Mouse (Mus musculus) left cerebral cortex, adult 2 months (tissue): ENCODE data around the gene Pigk. TPM values are rescaled to one million over a fixed set of nuclear protein-coding genes. Genes with fewer than 3 reads are reported as not detected.
A peak's percentile ranks its signal among the peaks of the same experiment; 100 is the strongest.

Source experiments
- DNase-seq, 2 experiments: peaks; one replicate each; pipeline ENCODE4 v3.0.0; 2021 to 2022; ENCODE audit warnings: low spot score in 2 of 2, mixed read lengths in 1 of 2; ENCODE audit errors: extremely low spot score in 1 of 2
- H3K27ac ChIP-seq: fragments of 200-600 bp; 2 replicates; pipeline ENCODE4 v1.8.1; 2022
- H3K4me3 ChIP-seq: fragments of 200-600 bp; 2 replicates; pipeline ENCODE4 v1.8.1; 2022
- CTCF ChIP-seq: fragments of 200-600 bp; IDR thresholded peaks from 2 replicates; pipeline ENCODE4 v1.8.1; 2022; ENCODE audit warnings: antibody characterized with exemption, mild to moderate bottlenecking, moderate library complexity
- intact Hi-C: fragments of 180-260 bp; cut with DNase I; formaldehyde crosslinking; loops from one replicate; pipeline ENCODE4 v1.15.1; 2025
- total RNA-seq, 2 experiments: library from RNA; stranded (reverse); gene quantifications; 2 replicates each; pipeline ENCODE4 v1.2.3; 2021

Pigk gene
- total RNA-seq, 2 experiments from 2014 or later = 49.8 to 51.9 TPM

DNA sequence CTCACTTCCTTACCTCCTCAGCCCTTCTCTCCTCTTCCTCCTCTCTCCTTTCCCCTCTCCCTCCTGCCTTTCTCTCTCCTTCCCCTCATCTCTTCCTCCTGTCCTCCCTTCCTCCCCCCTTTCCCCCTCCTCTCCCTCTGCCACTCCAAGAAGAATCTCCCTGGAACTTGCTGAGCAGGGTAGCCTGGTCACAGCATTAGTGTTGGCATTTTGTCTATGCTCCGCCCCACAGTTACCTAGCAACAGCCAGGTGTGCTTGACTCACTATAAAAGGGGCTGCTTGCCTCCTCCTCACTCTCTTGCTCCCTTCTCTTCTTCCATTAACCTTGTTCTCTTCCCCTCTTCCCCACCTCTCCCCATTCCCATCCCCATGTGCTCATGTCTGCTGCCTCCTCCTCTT lies 148.1 kb downstream of the Pigk start:
- Histone ChIP-seq H3K4me3 (no peak overlapping the region), H3K27ac (no peak overlapping the region)
- TF ChIP-seq CTCF = no peak
- no peak for DNase-seq
- intact Hi-C loops = loop anchor here (10.0 kb wide), 1 partner anchor 213 kb away; no protein-coding TSS in a partner anchor

GRCm38 (mm10) chr3:152866035-152866965 lies 152.4 kb downstream of the Pigk start:
- H3K27ac ChIP-seq = no peak overlapping the region
- no peak overlapping the region for H3K4me3 ChIP-seq
- intact Hi-C loops = loop anchor here (5.0 to 10.0 kb wide), 2 partner anchors 106 to 209 kb away; no protein-coding TSS in a partner anchor
- no peak for DNase-seq
- TF ChIP-seq CTCF = no peak

DNA sequence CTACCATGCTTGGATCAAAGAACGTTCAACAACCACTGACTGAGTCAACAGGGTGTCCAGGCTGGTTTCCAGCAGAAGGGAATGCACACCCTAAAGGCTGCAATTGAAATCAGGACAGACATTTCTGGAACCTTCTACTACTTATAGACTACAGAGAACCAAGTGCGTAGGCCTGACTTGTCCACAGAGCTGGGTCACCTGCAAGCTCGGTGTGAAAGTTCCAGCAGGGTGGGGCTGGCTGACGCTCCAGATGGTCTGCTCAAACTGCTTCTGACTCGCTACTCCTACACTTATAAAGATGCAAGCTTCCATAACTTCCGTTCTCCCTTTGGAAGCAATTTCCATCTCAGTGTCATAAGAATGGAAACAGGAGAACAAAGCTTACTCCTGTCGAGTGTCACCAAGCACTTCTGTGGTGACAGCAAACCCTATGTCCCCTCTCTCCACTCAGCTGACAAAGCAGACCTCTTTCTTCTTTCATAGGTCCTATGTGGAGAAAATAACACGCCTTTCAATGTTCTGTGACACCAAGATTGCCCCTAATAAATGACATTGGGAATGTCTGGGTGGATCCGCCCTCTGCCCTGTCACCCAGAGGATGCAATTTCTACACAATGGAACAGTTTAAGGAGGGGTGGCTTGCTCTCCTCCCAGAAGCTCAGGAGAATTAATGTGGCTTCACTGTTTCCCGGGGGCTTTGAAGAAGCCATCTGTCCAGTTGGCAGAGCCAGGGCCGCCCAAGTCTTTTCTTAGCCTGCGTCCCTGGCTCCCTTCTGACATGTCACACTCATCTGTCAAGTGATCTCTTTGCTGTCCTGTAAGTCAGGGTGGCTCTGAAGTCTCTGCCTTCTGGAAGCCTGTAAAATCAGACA lies 154.0 kb downstream of the Pigk start:
- Histone ChIP-seq H3K4me3 (no peak overlapping the region), H3K27ac (no peak overlapping the region; the same call in 1 of the 2 replicates)
- intact Hi-C loops = loop anchor here (5.0 to 10.0 kb wide), 2 partner anchors 104 to 207 kb away; no protein-coding TSS in a partner anchor
- peak in 1 of 2 experiments; percentile 37 for DNase-seq
- TF ChIP-seq CTCF = no peak

DNA sequence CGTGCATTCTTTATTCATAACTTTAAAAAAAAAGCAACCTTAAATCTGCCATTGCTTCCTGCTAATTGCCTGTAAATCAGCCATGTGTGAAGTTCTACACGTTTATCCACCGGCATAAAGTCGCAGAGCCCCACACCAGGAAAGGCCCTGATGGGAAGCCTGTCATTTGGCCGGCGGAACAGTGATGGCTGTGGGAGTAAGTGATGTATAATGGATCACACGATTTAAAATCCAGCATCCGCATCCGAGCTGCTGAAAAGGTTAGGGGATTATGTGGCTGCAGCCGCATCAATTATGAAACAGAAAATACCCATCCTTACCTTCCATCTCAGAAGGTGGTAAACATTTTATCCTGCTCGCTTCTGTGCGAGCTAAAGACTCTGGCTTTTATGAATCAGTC lies 158.2 kb downstream of the Pigk start:
- H3K4me3 ChIP-seq = no peak overlapping the region
- TF ChIP-seq CTCF = no peak
- no peak for DNase-seq
- H3K27ac ChIP-seq = no peak overlapping the region
- intact Hi-C loops = no loop called here

DNA sequence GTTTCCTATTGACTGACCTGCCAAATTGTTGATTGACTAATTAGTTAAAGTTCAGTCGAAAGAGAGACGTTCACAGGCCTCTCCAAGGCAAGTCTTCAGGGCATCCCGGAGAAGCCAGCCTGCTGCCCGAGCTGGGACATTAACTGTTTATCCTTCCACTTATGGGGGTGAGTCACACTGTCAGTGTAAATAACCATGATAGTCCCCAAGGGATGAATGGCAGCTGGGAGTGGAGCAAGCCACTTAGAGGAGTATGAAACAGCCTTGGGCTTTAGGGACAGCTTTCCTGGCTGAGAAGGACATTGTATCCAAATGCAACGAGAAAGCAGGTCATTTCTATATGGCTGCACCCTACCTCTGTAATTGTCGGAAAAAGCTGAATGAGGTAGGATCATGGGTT lies 158.7 kb downstream of the Pigk start:
- intact Hi-C loops = no loop called here
- DNase-seq = no peak
- Histone ChIP-seq H3K27ac (no peak overlapping the region), H3K4me3 (no peak overlapping the region)
- TF ChIP-seq CTCF = no peak

DNA sequence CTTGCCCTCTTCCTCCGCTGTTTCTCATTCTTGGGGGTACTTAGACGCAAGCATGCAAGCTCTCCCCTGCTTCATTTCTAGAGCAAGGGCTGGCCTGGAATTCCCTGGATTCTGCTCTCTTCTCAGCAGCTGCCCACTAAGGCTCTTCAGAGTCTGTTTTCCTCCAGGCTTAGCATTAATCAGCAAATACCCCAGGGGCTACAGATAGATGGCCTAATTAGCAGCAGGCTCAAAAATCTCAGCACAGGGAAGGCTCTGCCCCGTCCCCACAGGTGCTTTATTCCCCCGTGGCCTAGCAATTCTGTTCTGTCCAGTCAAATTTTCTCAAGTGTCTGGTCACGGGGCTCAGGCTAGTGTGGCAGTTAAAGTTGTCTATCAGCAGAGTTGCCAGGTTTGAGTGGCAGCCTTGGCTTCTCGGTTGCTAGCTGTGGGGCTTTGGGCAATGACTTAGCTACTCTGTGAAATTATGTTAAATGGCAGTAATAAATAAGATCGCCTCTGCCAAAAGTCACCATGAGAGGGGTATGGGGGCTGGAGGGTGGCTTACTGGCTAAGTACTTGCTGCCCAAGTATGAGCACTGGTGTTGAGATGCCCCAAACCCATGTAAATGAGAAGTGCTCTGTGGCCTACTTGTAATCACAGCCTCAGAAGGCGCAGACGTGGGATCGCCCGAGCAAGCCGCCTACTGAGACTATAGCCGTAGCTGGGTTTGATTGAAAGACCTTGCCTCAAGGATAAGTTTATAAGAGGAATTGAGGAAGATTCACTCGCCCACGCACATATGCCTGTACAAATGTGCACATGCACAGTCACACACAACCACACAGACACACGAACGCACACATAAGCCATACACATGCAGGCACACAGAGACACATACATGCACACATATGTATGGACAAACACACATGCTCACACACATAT lies 160.8 kb downstream of the Pigk start:
- TF ChIP-seq CTCF = no peak
- DNase-seq = peak in 1 of 2 experiments; percentile 23

DNA sequence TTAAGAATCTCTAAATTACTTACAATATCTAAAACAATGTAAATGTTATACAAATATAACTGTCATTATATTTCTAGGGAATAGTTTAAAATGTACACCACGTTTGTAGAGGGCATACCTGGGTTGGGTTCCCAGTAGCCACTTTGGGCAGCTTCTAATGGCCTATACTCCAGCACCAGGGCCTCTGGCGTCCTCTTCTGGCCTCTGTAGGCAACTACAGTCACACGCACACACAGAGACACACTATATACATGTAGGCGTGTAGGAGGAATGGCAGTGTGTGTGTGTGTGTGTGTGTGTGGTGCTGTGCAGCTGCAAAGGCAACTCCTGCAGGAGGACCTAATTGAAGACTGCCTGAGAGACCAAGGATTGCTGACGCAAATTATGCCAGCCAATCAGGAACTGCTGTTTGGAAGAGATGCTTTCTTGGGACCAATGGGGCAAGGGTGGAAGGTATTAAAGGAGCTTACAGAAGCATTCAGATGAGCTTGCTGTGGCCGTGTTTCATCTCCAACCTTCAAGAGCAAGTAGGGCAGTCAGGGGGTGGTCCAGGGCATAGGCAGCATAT lies 161.9 kb downstream of the Pigk start:
- TF ChIP-seq CTCF = peak; percentile 13
- no peak overlapping the region for H3K4me3 ChIP-seq
- intact Hi-C loops = no loop called here
- DNase-seq = no peak
- H3K27ac ChIP-seq = no peak overlapping the region

More for the DNA sequence above, 160.8 kb downstream of the Pigk start:
- intact Hi-C loops = no loop called here
- Histone ChIP-seq H3K27ac (peak overlapping the region; percentile 13; the same call in 1 of the 2 replicates), H3K4me3 (no peak overlapping the region)

DNA sequence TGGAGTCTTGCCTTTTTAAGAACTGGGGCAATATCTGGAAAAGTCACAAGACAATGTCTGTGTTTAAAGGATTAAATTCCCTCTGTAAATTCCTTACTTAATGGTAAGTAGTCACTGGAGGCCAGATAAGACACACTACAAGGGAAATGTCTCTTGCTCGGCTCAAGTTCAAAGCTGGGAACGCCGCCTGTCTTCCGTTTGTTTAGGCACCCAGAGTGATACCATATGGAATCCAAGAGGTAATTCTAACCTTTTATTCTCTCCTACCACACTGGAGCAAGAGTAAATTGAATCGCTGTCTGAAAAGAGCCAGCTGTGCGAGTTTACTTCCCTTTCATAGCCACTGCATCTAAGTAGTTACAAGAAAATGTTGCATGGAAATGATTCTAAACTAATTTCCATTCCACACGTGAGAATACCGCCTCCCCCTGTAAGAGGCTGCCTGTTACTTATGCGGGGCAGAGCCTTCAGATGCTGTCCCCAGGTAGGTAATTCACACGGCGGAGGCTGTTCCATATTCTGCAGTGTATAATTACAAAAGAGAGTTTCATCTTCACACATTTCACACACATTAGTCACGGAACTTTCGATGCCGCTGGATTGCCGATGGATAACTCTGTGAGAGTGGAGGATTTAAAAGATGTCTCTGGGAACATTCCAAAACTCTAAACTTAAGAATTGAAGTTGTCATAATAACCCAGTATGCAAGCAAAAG lies 166.4 kb downstream of the Pigk start:
- H3K4me3 ChIP-seq = no peak overlapping the region
- no peak for DNase-seq
- TF ChIP-seq CTCF = no peak
- no peak overlapping the region for H3K27ac ChIP-seq
- intact Hi-C loops = no loop called here

GRCm38 (mm10) chr3:152881706-152882105 lies 167.8 kb downstream of the Pigk start:
- TF ChIP-seq CTCF = no peak
- intact Hi-C loops = no loop called here
- DNase-seq = no peak
- H3K27ac ChIP-seq = no peak overlapping the region
- no peak overlapping the region for H3K4me3 ChIP-seq

DNA sequence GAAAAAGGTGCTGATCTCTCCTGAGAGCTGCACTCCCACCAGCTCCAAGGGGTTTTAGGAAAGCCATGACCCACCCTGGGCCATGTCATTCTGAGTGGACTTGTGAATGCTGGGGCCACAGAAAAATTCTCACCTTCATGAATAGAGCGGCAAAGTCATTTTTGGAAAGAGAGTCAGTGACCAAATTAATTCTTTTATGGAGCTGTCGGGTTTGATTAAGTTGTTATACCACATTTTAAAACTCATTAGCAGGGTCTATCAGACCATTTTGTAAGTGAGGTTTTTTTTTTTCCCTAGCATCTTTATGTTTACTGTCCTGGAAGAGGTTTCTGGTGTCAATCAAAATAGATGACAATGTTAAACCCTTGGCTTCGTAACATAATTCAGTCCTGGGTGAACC lies 169.7 kb downstream of the Pigk start:
- no peak for TF ChIP-seq CTCF
- intact Hi-C loops = no loop called here
- no peak overlapping the region for H3K4me3 ChIP-seq
- H3K27ac ChIP-seq = no peak overlapping the region
- no peak for DNase-seq
